Mouse (Mus musculus): ENCODE measurements around the gene Eif3b.
A peak's percentile ranks its signal among the peaks of the same experiment; 100 is the strongest.

Gene Eif3b

GRCm38 (mm10) chr5:140418489-140419441, at the start of gene Eif3b:
Eif3b (plus strand) TSS chr5:140419328.
- DNase-seq (ENCODE audit: inconsistent age in 2 of 2, low spot score in 1 of 2), result peak; percentile 92 to 98

- DNase-seq (ENCODE audit: inconsistent age in 2 of 2, low spot score in 1 of 2), result no peak
Observed at GRCm38 (mm10) chr5:140369466-140369865, 49.7 kb upstream of the Eif3b start.

GRCm38 (mm10) chr5:140370446-140371254, 48.5 kb upstream of the Eif3b start:
- peak; percentile 27 to 56 for DNase-seq (ENCODE audit: inconsistent age in 2 of 2, low spot score in 1 of 2)

DNA sequence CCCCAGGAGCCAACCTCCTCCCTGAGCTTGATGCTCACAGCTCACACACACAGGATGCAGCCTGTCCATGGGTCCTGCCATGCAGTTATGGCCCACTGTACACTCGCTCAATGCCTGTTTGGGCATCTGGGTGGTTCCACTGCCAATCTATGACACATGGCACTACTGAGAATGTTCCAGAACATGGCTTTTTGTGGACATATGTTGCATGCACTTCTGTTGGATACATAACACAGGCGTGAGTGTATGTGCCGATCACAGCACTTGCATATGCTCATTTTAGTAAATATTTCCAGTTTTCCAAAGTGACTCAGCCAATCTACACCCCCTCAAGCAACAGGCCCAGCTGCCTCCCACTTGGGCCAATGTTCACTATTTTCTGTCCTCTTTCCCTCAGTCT, 47.5 kb upstream of the Eif3b start:
- no peak for DNase-seq (ENCODE audit: inconsistent age in 2 of 2, low spot score in 1 of 2)

GRCm38 (mm10) chr5:140373711-140374110, 45.4 kb upstream of the Eif3b start:
- no peak for DNase-seq (ENCODE audit: inconsistent age in 2 of 2, low spot score in 1 of 2)

DNA sequence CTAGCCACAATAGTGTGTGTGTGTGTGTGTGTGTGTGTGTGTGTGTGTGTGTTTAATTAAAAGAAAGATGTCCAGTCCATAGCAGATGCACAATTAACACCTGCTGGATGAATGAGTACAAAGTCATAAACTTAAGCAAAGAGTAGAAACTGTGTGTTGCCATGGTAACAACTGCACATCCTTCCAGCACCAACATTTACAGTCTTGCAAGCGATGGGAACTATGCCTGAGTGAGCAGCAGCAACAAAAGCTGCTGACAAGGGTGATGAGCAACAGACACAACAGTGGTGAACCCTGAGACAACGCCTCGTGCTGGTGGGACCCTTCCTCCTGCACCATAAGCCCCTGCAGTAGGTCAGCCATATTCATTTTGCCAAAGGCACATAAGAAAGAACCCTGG, 44.9 kb upstream of the Eif3b start:
- DNase-seq (ENCODE audit: inconsistent age in 2 of 2, low spot score in 1 of 2), result no peak

- DNase-seq (ENCODE audit: inconsistent age in 2 of 2, low spot score in 1 of 2), result no peak
Observed at GRCm38 (mm10) chr5:140375249-140375829, 43.8 kb upstream of the Eif3b start.

DNA sequence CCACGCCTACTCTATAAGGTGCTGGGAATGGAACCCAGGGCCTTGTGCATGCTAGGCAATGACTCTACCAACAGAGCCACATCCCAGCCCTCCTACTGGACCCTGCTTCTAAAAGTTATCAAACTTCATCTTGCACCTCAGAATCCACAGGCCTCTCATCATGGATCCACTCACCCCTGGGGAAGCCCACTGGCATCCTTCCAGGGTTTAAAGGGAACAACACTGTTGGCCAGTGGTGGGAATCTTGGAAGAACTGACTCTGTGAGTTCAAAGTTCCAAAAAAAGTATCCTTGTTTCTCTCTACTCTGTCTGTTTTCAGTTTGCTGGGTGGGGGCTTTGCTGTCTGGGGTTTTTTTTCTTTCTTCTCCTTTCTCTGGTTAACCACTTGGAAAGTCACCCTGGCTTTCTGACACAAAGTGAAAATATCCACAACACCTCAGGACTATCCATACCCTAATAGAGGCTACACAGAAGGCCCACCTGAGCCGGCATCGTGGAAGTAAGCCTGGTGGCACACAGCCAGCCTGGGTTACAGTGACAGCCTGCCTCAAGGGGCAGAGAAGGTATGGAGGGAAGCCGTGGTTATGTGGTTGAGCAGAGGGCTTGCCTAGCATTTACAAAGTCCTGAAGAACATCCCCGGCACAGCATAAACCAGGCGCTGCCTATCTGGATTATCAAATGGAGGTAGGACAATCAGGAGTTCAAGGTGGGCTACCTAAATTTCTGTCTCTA, 40.8 kb upstream of the Eif3b start:
- DNase-seq (ENCODE audit: inconsistent age in 2 of 2, low spot score in 1 of 2), result no peak

DNA sequence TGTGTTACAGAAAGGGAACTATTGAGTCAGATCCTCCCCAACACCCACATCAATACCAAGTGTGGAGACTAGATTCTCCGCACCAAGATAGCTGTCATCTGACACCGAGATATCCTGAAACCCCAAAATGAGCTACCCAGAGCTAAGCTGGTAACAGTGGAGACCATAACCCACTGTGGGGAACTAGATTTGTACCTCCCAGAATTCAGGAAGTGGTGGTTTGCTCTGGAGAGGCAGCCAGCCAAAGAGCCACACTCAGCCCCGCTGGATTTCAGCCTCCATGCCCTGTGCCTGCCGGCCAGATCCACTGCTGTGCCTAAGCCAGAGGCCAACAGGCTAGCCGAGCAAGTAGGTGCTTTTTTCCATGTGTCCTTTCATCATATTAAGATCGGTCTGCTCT, 39.8 kb upstream of the Eif3b start:
- no peak for DNase-seq (ENCODE audit: inconsistent age in 2 of 2, low spot score in 1 of 2)

GRCm38 (mm10) chr5:140381156-140381555, 38.0 kb upstream of the Eif3b start:
- DNase-seq (ENCODE audit: inconsistent age in 2 of 2, low spot score in 1 of 2), result no peak

DNA sequence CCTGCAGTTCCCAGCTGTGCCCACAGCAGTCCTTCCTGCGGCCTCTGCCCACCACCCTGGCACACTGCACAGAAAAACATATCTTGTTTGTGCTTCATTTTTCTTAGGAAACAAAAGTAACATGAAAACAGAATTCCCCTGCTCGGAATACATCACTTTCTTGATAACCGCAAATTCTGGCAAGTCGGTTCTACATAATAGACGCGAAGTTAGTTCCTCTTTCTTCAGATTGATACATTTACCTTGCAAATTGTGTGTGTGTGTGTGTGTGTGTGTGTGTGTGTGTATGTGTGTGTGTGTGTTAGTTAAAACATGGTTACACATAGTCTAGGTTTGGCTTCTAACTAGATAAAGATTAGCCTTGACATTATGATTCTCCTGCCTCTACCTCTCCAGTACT, 36.4 kb upstream of the Eif3b start:
- no peak for DNase-seq (ENCODE audit: inconsistent age in 2 of 2, low spot score in 1 of 2)

- no peak for DNase-seq (ENCODE audit: inconsistent age in 2 of 2, low spot score in 1 of 2)
Observed at GRCm38 (mm10) chr5:140383559-140383958, 35.6 kb upstream of the Eif3b start.

- no peak for DNase-seq (ENCODE audit: inconsistent age in 2 of 2, low spot score in 1 of 2)
Observed at GRCm38 (mm10) chr5:140384462-140384861, 34.7 kb upstream of the Eif3b start.

- no peak for DNase-seq (ENCODE audit: inconsistent age in 2 of 2, low spot score in 1 of 2)
Observed at GRCm38 (mm10) chr5:140387236-140387635, 31.9 kb upstream of the Eif3b start.

DNA sequence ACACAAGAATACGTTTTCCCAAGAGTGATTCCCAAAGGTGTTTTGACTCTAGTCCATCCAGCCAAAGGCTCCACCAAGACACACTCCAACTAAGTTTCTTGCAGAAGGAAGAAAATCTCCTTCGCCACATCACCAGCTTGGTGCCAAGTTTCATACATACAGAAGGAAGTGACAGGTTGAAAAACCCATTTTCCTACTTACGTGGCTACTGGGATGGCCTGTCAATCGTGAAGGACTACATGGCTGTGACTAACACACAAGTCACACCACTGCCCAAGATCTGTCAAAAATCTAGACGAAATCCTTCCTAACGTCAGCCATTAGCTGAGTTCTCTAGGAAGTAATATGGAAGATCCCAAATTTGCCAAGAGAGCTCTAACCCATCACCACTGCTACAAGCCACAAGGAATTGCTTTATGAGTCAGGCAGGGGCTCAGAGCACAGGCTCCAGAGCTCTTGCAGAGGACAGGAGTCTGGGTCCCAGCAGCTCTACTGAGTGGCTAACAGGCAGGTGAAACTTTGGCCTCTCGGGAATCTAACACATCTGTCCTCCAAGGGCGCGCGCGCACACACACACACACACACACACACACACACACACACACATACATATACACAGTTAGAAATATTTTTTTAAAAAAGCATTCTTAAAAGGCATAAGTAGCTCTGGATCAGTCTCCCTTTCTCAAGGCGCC, 31.2 kb upstream of the Eif3b start:
- peak in 1 of 2 experiments; percentile 49 for DNase-seq (ENCODE audit: inconsistent age in 2 of 2, low spot score in 1 of 2)

- DNase-seq (ENCODE audit: inconsistent age in 2 of 2, low spot score in 1 of 2), result peak; percentile 98 to 99
Observed at GRCm38 (mm10) chr5:140388588-140389576, 30.2 kb upstream of the Eif3b start, which contains the start of gene Snx8. Snx8 (minus strand) TSS chr5:140389262.

DNA sequence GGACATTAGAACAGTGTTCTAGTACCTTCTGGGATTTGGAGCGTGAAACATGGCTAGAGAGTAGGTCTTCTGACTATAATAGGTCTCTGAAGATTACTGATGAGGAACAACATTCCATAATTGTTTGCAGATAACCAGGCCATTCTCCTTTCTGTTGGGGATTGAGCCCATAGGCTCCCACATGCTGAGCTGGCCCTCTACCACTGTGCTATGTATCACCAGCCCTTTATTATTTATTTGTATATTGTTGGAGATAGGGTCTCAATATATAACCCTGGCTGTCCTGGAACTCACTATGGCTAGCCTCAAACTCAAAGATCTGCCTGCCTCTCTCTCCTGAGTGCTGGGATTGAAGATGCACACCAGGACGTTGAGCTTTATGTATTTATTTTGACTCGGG, 29.5 kb upstream of the Eif3b start:
- DNase-seq (ENCODE audit: inconsistent age in 2 of 2, low spot score in 1 of 2), result no peak

- peak in 1 of 2 experiments; percentile 64 for DNase-seq (ENCODE audit: inconsistent age in 2 of 2, low spot score in 1 of 2)
Observed at GRCm38 (mm10) chr5:140391435-140391834, 27.7 kb upstream of the Eif3b start.

- no peak for DNase-seq (ENCODE audit: inconsistent age in 2 of 2, low spot score in 1 of 2)
Observed at GRCm38 (mm10) chr5:140391981-140392380, 27.1 kb upstream of the Eif3b start.
